ENCODE assay signal across 25 mouse cellular contexts in genomic region chr6:90871581-90871980, GRCm38 (mm10).
DNase-seq lines count a peak whose midpoint lies in the region; ATAC-seq and TF ChIP-seq lines count a peak whose summit lies in the region.
"Had no signal": no experiment of that assay in that cellular context is flagged by ENCODE, and none has a peak within 500 bp of the region (broad histone marks: within the 10 kb centered on the region; RNA-seq: fewer than 3 reads in every experiment).

No protein-coding gene starts in this region.

- 79% methylated on average over 8 of the region's 8 CpGs for WGBS in midbrain, embryonic 13.5 days

- no peaks in the 10 kb centered on the region for H3K9me3 ChIP-seq in midbrain, embryonic 13.5 days
- H3K9me3 ChIP-seq: embryonic facial prominence, embryonic 12.5 days; limb, embryonic 13.5 days; lung, embryonic 15.5 days; midbrain, embryonic 10.5 days; stomach, embryonic 15.5 days had no signal

- no peak overlapping the region for H3K9ac ChIP-seq in midbrain, embryonic 13.5 days (replicated peaks)
- H3K9ac ChIP-seq: embryonic facial prominence, embryonic 12.5 days; limb, embryonic 13.5 days; liver, embryonic 14.5 days; lung, embryonic 15.5 days; stomach, embryonic 15.5 days had no signal

- TF ChIP-seq POLR2A in cortical plate, adult 2 months (IDR thresholded peaks at IDR 0.05; ENCODE audit: extremely low read depth, insufficient read depth, low read length), result no peak

- peak overlapping the region; percentile 60; the same call in 1 of the 2 replicates for H3K27ac ChIP-seq in cortical plate, adult 2 months (ENCODE audit: insufficient read depth, low read length)
- no peak overlapping the region for H3K27ac ChIP-seq in midbrain, embryonic 13.5 days
- H3K27ac ChIP-seq: embryonic facial prominence, embryonic 12.5 days; kidney, postnatal 0 days; limb, embryonic 13.5 days; liver, embryonic 14.5 days; lung, embryonic 15.5 days; midbrain, embryonic 10.5 days; stomach, embryonic 15.5 days had no signal

- H3K36me3 ChIP-seq in midbrain, embryonic 13.5 days, result no peaks in the 10 kb centered on the region
- H3K36me3 ChIP-seq: embryonic facial prominence, embryonic 12.5 days; limb, embryonic 13.5 days; lung, embryonic 15.5 days; midbrain, embryonic 10.5 days; stomach, embryonic 15.5 days had no signal

- H3K27me3 ChIP-seq in midbrain, embryonic 13.5 days, result no peaks in the 10 kb centered on the region
- H3K27me3 ChIP-seq: embryonic facial prominence, embryonic 12.5 days; limb, embryonic 13.5 days; lung, embryonic 15.5 days; stomach, embryonic 15.5 days had no signal

- peaks cover 8% of the 10 kb centered on the region for H3K4me1 ChIP-seq in cortical plate, adult 2 months (ENCODE audit: control insufficient read depth, insufficient read depth, low read length)
- no peaks in the 10 kb centered on the region for H3K4me1 ChIP-seq in midbrain, embryonic 13.5 days (replicated peaks)
- H3K4me1 ChIP-seq: embryonic facial prominence, embryonic 12.5 days; limb, embryonic 13.5 days; lung, embryonic 15.5 days; midbrain, embryonic 10.5 days; stomach, embryonic 15.5 days had no signal

- ATAC-seq in midbrain, embryonic 13.5 days, result no peak
- no peak for ATAC-seq in cerebellum, adult (ENCODE audit: insufficient number of reproducible peaks, low FRiP score, low TSS enrichment)
- ATAC-seq: forebrain, embryonic 14.5 days; hindbrain, embryonic 16.5 days had no signal

- TF ChIP-seq CTCF in cortical plate, adult 2 months (IDR thresholded peaks at IDR 0.05; ENCODE audit: extremely low read depth, insufficient read depth, low read length), result no peak

- H3K4me2 ChIP-seq in midbrain, embryonic 13.5 days (replicated peaks), result no peak overlapping the region
- H3K4me2 ChIP-seq: embryonic facial prominence, embryonic 12.5 days; limb, embryonic 13.5 days; lung, embryonic 15.5 days; stomach, embryonic 15.5 days had no signal

- no peak overlapping the region for H3K4me3 ChIP-seq in cortical plate, adult 2 months (ENCODE audit: insufficient read depth, low read length)
- no peak overlapping the region for H3K4me3 ChIP-seq in midbrain, embryonic 13.5 days (replicated peaks)
- H3K4me3 ChIP-seq: embryonic facial prominence, embryonic 12.5 days; erythroblast, embryonic 14.5 days; limb, embryonic 13.5 days; lung, embryonic 15.5 days; midbrain, embryonic 10.5 days; stomach, embryonic 15.5 days had no signal

- DNase-seq in layer of hippocampus, adult 18-20 months (ENCODE audit: low spot score in 2 of 2), result peak; percentile 40 to 56
- no peak for DNase-seq in layer of hippocampus, postnatal 10 days (ENCODE audit: low spot score in 2 of 2)
- peak; percentile 64 for DNase-seq in layer of hippocampus, adult 9-11 months
- DNase-seq in right cerebral cortex, postnatal 14 days, result peak; percentile 46
- DNase-seq in heart, adult 9 months (ENCODE audit: low spot score in 2 of 2), result no peak
- DNase-seq: adrenal gland, adult 2 months; cerebellum, adult 9-11 months; heart, postnatal 36 days; kidney, adult 11 months; lung, postnatal 4 days; retina, postnatal 1 day; thymus, postnatal 14 days had no signal

Comparison
In these comparisons a context has a peak if more than half of its experiments do, and no peak if none do; other contexts are left out.
1. DNase-seq: peak in layer of hippocampus, adult 18-20 months (2 of 2), layer of hippocampus, adult 9-11 months (single experiment) and right cerebral cortex, postnatal 14 days (single experiment); none in layer of hippocampus, postnatal 10 days (0 of 2) and heart, adult 9 months (0 of 2).